Mouse (Mus musculus): Measurements from ENCODE around the gene Atp2c1. TPM values are rescaled to one million over a fixed set of nuclear protein-coding genes. Genes with fewer than 3 reads are reported as not detected.

Gene Atp2c1
- total and polyA plus RNA-seq, 3 experiments: 26.6 to 62.9 (median 57.7) TPM

- Histone ChIP-seq H3K4me3 (no peak overlapping the region), H3K27ac (no peak overlapping the region), H3K4me1 (ENCODE audit: control insufficient read depth, insufficient read depth, low read length) (no peaks in the 10 kb centered on the region; the same call in 1 of the 2 replicates), H3K79me2 (replicated peaks; ENCODE audit: control insufficient read depth, insufficient read depth, low read length) (no peaks in the 10 kb centered on the region), H3K9ac (ENCODE audit: low read depth, low read length) (no peak overlapping the region), H3K27me3 (ENCODE audit: control insufficient read depth, insufficient read depth, low read length) (no peaks in the 10 kb centered on the region), H3K36me3 (ENCODE audit: control insufficient read depth, insufficient read depth, low read length) (peaks cover 4% of the 10 kb centered on the region)
- WGBS: 92% methylated on average over 7 of the region's 7 CpGs
- intact Hi-C loops (cut with DNase I): no loop called here
- DNase-seq: no peak
- TF ChIP-seq EP300 (IDR thresholded peaks at IDR 0.05; ENCODE audit: insufficient read depth, low read depth, low read length): no peak
- TF ChIP-seq CTCF (IDR thresholded peaks at IDR 0.05): no peak
- no peak for TF ChIP-seq POLR2A (IDR thresholded peaks at IDR 0.05; ENCODE audit: insufficient read depth, low read depth, low read length)
These were observed 65.6 kb downstream of the Atp2c1 start for GRCm38 (mm10) chr9:105461496-105461895.

- no peak overlapping the region for H3K27ac ChIP-seq
- intact Hi-C loops (cut with DNase I): no loop called here
- H3K4me1 ChIP-seq (ENCODE audit: control insufficient read depth, insufficient read depth, low read length): no peaks in the 10 kb centered on the region
- no peaks in the 10 kb centered on the region for H3K79me2 ChIP-seq (replicated peaks; ENCODE audit: control insufficient read depth, insufficient read depth, low read length)
- peak; percentile 25 to 35 for DNase-seq
- no peaks in the 10 kb centered on the region; the same call in 1 of the 2 replicates for H3K36me3 ChIP-seq (ENCODE audit: control insufficient read depth, insufficient read depth, low read length)
- no peak overlapping the region for H3K9ac ChIP-seq (ENCODE audit: low read depth, low read length)
- no peaks in the 10 kb centered on the region for H3K27me3 ChIP-seq (ENCODE audit: control insufficient read depth, insufficient read depth, low read length)
- 61% methylated on average over 13 of the region's 13 CpGs for WGBS
- H3K4me3 ChIP-seq: no peak overlapping the region
- TF ChIP-seq CTCF (IDR thresholded peaks at IDR 0.05) (no peak), EP300 (IDR thresholded peaks at IDR 0.05; ENCODE audit: insufficient read depth, low read depth, low read length) (no peak), POLR2A (IDR thresholded peaks at IDR 0.05; ENCODE audit: insufficient read depth, low read depth, low read length) (no peak)
These were observed 68.1 kb downstream of the Atp2c1 start for GRCm38 (mm10) chr9:105459032-105459431.

- H3K27me3 ChIP-seq (ENCODE audit: control insufficient read depth, insufficient read depth, low read length): no peaks in the 10 kb centered on the region
- TF ChIP-seq POLR2A (IDR thresholded peaks at IDR 0.05; ENCODE audit: insufficient read depth, low read depth, low read length): no peak
- peak; percentile 14; the same call in 1 of the 2 replicates for TF ChIP-seq CTCF (IDR thresholded peaks at IDR 0.05)
- no peak for TF ChIP-seq EP300 (IDR thresholded peaks at IDR 0.05; ENCODE audit: insufficient read depth, low read depth, low read length)
- H3K79me2 ChIP-seq (replicated peaks; ENCODE audit: control insufficient read depth, insufficient read depth, low read length): no peaks in the 10 kb centered on the region
- no peak overlapping the region for H3K27ac ChIP-seq
- no peak overlapping the region for H3K4me3 ChIP-seq
- WGBS: 88% methylated on average over 6 of the region's 6 CpGs
- H3K36me3 ChIP-seq (ENCODE audit: control insufficient read depth, insufficient read depth, low read length): peaks cover 3% of the 10 kb centered on the region; the same call in 1 of the 2 replicates
- H3K4me1 ChIP-seq (ENCODE audit: control insufficient read depth, insufficient read depth, low read length): no peaks in the 10 kb centered on the region
- intact Hi-C loops (cut with DNase I): no loop called here
- H3K9ac ChIP-seq (ENCODE audit: low read depth, low read length): no peak overlapping the region
- DNase-seq: no peak
These were observed 118.6 kb downstream of the Atp2c1 start for GRCm38 (mm10) chr9:105408549-105408948.

GRCm38 (mm10) chr9:105395218-105395627, 131.9 kb downstream of the Atp2c1 start, which contains the start of the genes Aste1 and Nek11:
Gene Aste1 (plus strand): TSS chr9:105395392.
Gene Nek11 (minus strand): TSS chr9:105395524.
- peak within 1 kb of the TSS; percentile 61 for H3K4me3 ChIP-seq
- peaks cover 3% of the 10 kb centered on the region for H3K4me1 ChIP-seq (ENCODE audit: control insufficient read depth, insufficient read depth, low read length)
- intact Hi-C loops (cut with DNase I): loop anchor here (2.0 to 10.0 kb wide), 4 partner anchors 100 to 1332 kb away; partner anchors contain the start of genes Acad11, Mrpl3, Nudt16 and Uba5
- TF ChIP-seq CTCF (IDR thresholded peaks at IDR 0.05) (no peak), POLR2A (IDR thresholded peaks at IDR 0.05; ENCODE audit: insufficient read depth, low read depth, low read length) (peak; percentile 64), EP300 (IDR thresholded peaks at IDR 0.05; ENCODE audit: insufficient read depth, low read depth, low read length) (0 out of 2 replicates have a peak, but pooled peaks have one; percentile 4)
- no peaks in the 10 kb centered on the region for H3K79me2 ChIP-seq (replicated peaks; ENCODE audit: control insufficient read depth, insufficient read depth, low read length)
- peaks cover 26% of the 10 kb centered on the region for H3K36me3 ChIP-seq (ENCODE audit: control insufficient read depth, insufficient read depth, low read length)
- peak; percentile 96 to 98 for DNase-seq
- under 1% methylated on average over 44 of the region's 44 CpGs for WGBS
- H3K27me3 ChIP-seq (ENCODE audit: control insufficient read depth, insufficient read depth, low read length): no peaks in the 10 kb centered on the region
- H3K27ac ChIP-seq: peak within 1 kb of the TSS; percentile 82
- H3K9ac ChIP-seq (ENCODE audit: low read depth, low read length): peak within 1 kb of the TSS; percentile 84

GRCm38 (mm10) chr9:105394720-105395119, 132.4 kb downstream of the Atp2c1 start:
- DNase-seq: no peak
- no peak overlapping the region for H3K27ac ChIP-seq
- peak overlapping the region; percentile 61 for H3K4me3 ChIP-seq
- H3K4me1 ChIP-seq (ENCODE audit: control insufficient read depth, insufficient read depth, low read length): peaks cover 3% of the 10 kb centered on the region
- H3K27me3 ChIP-seq (ENCODE audit: control insufficient read depth, insufficient read depth, low read length): no peaks in the 10 kb centered on the region
- WGBS: 19% methylated on average over 11 of the region's 11 CpGs
- H3K79me2 ChIP-seq (replicated peaks; ENCODE audit: control insufficient read depth, insufficient read depth, low read length): no peaks in the 10 kb centered on the region
- TF ChIP-seq EP300 (IDR thresholded peaks at IDR 0.05; ENCODE audit: insufficient read depth, low read depth, low read length) (no peak), POLR2A (IDR thresholded peaks at IDR 0.05; ENCODE audit: insufficient read depth, low read depth, low read length) (no peak), CTCF (IDR thresholded peaks at IDR 0.05) (no peak)
- H3K9ac ChIP-seq (ENCODE audit: low read depth, low read length): no peak overlapping the region
- H3K36me3 ChIP-seq (ENCODE audit: control insufficient read depth, insufficient read depth, low read length): peaks cover 22% of the 10 kb centered on the region
- intact Hi-C loops (cut with DNase I): loop anchor here (2.0 to 10.0 kb wide), 4 partner anchors 100 to 1332 kb away; partner anchors contain the start of genes Acad11, Mrpl3, Nudt16 and Uba5

GRCm38 (mm10) chr9:105390616-105391015, 136.5 kb downstream of the Atp2c1 start:
- no peaks in the 10 kb centered on the region for H3K4me1 ChIP-seq (ENCODE audit: control insufficient read depth, insufficient read depth, low read length)
- no peaks in the 10 kb centered on the region for H3K36me3 ChIP-seq (ENCODE audit: control insufficient read depth, insufficient read depth, low read length)
- no peak overlapping the region for H3K27ac ChIP-seq
- H3K27me3 ChIP-seq (ENCODE audit: control insufficient read depth, insufficient read depth, low read length): no peaks in the 10 kb centered on the region
- 53% methylated on average over 5 of the region's 5 CpGs for WGBS
- DNase-seq: no peak
- no peaks in the 10 kb centered on the region for H3K79me2 ChIP-seq (replicated peaks; ENCODE audit: control insufficient read depth, insufficient read depth, low read length)
- H3K9ac ChIP-seq (ENCODE audit: low read depth, low read length): no peak overlapping the region
- no peak overlapping the region for H3K4me3 ChIP-seq
- intact Hi-C loops (cut with DNase I): loop anchor here (10.0 kb wide), 1 partner anchor 256 kb away; the partner anchor contains the start of gene Nudt16
- TF ChIP-seq EP300 (IDR thresholded peaks at IDR 0.05; ENCODE audit: insufficient read depth, low read depth, low read length) (no peak), POLR2A (IDR thresholded peaks at IDR 0.05; ENCODE audit: insufficient read depth, low read depth, low read length) (no peak), CTCF (IDR thresholded peaks at IDR 0.05) (no peak)

All from heart, adult 2 months (tissue).